Mouse (Mus musculus) adrenal gland, adult (tissue): Measurements from ENCODE around the gene Lrrc75a.

Experiments
- DNase-seq, 2 experiments: peaks; one replicate each; pipeline ENCODE4 v3.0.0; 2022 to 2023; ENCODE audit warnings: low spot score in 1 of 2; ENCODE audit not compliant: inconsistent age in 2 of 2

Lrrc75a gene

DNA sequence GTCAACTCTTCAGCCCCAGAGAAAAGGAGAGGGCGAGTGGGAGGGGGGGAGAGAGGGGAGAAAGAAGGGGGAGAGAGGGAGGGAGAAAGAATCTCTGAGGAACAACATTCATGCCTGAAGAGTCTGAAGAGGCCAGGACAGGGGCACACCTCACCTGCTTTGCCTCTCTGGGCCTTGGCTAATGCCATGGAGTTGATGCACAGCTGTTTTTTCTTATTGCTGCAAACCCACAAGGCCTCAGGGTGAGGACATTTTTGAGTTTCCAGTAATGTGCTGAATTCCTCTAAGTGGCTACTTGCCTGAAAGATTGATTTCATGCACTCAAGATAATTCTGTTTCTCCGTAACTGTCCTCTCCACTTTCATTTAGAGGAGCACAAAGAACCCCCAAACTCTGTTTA, 90.2 kb downstream of the Lrrc75a start:
- no peak for DNase-seq

GRCm38 (mm10) chr11:62557205-62557604, 91.1 kb downstream of the Lrrc75a start:
- DNase-seq: peak in 1 of 2 experiments; percentile 45

- DNase-seq: peak; percentile 55 to 81
These were observed 92.4 kb downstream of the Lrrc75a start for GRCm38 (mm10) chr11:62555896-62556412.

DNA sequence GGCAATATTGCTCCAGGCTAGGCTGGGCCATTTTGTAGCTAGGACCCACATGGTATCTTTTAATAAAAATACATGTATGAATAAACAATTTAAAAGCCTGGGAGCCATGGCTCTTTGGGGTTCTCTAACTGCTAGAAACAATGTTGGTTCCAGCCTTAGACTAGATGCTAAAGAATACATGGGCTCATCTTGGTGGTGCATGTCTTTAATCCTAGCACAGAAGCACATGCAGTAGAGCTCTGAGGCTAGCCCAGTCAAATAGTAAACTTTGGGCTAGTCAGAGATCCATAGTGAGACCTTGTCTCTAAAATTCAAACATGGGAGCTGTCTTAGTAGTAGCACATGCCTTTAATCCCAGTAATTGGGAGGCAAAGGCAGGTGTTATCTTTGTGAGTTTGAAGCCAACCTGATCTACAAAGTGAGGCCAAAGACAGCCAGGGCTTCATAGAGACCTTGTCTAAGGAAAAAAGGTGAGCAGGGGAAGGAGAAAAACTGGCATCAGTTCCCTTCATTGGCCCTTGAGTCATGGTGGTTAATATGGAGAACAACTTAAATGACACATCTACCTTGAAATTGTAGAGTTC, 93.3 kb downstream of the Lrrc75a start:
- DNase-seq: peak in 1 of 2 experiments; percentile 45
